Mouse (Mus musculus): ENCODE results near the gene Cwc22.

Cwc22 gene

DNA sequence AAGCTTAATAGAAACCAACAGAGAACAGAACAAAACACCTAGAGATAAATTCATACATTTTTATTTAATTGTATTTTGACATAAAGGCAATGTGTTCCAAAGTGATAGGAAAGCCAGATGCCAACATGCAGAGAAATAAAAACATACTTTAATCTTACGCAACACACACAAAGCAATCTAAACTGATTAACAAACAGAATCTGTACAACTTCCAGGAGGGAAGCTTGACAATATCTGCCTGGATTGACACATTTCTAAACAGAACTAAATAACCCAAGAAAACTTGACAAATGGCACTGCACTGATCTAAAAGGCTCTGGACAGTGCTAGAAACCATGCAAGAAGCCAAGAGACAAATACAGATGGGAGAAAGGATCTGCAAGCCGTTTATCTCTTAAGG is 20.2 kb downstream of the Cwc22 start:
- DNase-seq (ENCODE audit: extremely low read depth, low read depth, low spot score): no peak

DNA sequence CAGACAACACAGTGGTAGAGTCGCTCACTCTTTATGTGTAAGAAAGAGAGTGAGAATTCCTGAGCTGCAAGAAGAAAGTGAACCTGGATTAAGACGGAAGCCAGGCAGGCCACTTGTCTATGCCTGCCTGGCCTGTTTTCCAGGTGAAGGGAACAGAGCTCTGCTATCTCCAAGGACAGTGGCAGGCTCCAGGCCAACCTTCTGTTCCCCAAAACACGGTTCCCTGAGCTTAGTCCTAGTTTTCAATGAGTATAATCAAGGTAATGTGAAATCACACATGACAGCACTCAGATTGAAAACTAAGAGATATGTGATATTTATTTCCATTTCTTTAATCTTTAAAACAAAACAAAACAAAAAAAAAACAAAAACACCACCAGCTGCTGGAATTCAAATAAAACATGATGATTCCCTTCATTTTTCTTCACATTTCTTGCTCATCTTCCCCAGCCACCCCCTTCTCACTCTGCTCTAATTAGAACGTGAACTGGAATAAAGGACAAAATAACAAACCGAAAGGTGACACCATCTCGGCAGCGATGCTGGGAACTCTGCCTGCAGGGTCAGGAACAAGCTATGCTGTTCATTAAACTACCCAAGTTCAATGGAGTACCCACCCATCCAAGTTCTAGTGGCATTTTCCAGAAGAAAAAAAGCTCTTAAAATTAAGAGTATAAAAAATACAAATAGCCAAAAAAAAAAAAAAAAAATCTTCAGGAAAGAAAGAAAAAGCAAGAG is 20.8 kb downstream of the Cwc22 start:
- no peak for DNase-seq (ENCODE audit: extremely low read depth, low read depth, low spot score)

DNA sequence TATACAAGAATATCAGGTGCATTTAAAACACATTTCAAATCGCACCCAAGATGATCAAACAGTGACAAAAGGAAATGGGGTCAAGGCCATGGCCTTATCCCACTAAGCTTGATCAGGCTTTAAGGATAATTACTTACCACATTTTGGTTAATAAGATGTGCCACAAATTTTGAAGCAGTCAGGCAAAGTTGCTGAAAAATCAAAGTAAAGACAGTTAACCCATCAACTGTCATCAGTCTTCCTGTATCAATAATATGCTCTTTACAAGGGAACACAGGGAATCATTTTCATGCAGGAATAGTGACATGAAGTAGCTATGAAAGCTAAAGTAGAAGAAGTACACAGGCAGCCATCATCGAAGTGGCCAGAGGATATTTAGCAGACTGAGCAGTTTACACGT is 22.2 kb downstream of the Cwc22 start:
- DNase-seq (ENCODE audit: extremely low read depth, low read depth, low spot score): no peak

DNA sequence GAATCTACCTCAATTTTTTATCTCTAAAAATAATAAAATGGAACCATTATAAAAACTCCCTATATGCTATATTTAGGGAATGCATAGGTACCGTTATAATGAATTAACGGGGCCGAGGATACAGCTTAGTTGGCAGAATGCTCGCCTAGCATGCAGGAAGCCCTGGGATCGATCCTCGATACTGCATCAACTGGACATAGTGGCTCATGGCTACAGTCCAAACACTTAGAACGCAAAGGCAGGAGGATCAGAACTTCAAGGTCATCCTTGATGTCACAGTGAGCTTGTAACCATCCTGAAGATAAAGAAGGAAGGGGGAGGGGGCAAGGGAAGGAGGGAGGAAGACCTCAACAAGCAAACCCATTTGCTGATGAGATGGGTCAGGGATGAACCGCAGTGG is 23.0 kb downstream of the Cwc22 start:
- no peak for DNase-seq (ENCODE audit: extremely low read depth, low read depth, low spot score)

DNA sequence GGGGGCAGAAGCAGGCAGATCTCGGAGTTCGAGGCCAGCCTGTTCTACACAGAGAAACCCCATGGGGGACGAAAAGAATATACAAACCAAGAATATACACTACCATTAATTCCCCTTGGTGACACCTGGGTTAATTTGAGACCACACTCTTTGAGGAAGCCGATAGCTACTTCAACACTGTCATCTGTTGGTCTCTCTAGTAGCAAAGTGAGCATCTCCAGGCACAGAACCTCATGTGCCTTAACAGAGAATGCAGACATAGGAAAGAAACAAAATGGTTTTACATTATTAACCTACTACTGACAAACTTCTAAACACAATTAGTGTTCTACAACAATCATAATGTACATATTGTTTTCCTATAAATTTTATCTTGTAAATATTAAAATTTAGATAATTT is 24.9 kb downstream of the Cwc22 start:
- no peak for DNase-seq (ENCODE audit: extremely low read depth, low read depth, low spot score)

DNA sequence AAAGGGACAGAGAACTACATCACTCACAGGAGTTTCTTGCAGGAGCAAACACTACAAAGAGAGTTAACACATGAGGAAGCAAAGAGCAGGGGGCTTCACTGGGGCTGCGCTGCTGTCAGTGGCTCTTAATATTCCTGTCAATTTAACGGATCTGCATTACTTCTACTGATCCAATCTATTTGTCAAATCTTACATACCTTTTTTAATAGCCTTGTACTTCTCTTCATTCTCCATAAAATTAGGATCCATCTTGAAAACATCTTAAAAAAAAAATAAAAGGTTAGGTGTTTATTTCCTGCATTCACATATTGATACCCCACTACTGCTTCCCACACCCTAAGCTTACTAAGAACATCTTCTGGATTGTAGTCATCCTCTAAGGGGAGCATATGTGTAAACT is 25.6 kb downstream of the Cwc22 start:
- DNase-seq (ENCODE audit: extremely low read depth, low read depth, low spot score): no peak

DNA sequence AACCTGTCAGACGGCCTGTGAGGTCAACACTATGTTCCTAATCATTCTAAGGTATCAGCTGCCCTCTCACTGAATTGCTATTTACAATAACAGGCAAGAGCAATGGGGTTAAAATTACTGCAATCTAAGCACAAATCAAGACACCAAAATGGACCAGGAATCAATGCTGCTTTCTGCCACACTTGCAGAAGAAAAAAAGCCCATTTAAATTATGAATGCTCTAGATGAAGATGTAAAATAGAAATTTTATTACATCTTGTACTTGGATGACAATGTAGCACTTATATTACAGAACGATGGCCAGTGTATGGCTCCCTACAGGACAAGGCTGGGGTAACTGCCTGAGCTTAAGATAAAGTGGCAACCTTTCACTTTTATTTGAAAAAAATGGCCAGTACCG is 27.7 kb downstream of the Cwc22 start:
- DNase-seq (ENCODE audit: extremely low read depth, low read depth, low spot score): no peak

DNA sequence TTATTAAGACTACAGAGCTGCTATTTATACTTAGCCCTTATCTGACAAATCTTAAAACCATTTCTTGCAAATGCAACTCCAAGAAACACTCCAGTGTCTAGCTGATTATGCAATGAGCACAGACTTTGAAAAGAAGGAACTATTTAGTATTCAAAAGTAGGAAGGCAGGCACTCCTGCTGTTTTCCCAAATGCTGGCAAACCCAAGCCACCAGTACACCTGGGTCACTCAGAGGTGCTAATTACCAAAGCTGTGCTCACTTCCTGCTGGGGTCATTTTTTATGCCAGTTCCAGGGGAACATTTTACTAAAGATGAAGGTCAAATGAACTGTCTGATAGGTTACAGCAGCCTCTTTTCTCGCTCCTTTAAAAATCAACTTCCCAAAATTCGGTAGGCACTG is 28.2 kb downstream of the Cwc22 start:
- no peak for DNase-seq (ENCODE audit: extremely low read depth, low read depth, low spot score)

DNA sequence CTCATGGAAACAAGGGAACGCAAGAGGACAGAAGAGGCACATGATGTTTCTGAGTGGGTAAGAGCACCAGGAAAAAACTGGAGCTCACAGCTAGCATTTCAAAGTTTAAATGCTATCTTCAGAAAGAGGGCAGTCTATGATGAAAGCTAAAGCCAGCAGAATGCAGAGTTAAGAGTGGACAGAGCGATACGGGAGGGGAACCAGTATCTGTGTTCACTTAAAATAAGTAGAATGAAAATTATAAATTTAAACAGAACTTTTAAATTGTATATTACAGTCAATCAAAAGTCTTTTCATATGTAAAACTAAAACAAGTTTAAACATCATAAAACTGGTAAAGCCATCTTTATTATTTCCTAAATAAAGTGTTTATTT is 28.8 kb downstream of the Cwc22 start:
- no peak for DNase-seq (ENCODE audit: extremely low read depth, low read depth, low spot score)

DNA sequence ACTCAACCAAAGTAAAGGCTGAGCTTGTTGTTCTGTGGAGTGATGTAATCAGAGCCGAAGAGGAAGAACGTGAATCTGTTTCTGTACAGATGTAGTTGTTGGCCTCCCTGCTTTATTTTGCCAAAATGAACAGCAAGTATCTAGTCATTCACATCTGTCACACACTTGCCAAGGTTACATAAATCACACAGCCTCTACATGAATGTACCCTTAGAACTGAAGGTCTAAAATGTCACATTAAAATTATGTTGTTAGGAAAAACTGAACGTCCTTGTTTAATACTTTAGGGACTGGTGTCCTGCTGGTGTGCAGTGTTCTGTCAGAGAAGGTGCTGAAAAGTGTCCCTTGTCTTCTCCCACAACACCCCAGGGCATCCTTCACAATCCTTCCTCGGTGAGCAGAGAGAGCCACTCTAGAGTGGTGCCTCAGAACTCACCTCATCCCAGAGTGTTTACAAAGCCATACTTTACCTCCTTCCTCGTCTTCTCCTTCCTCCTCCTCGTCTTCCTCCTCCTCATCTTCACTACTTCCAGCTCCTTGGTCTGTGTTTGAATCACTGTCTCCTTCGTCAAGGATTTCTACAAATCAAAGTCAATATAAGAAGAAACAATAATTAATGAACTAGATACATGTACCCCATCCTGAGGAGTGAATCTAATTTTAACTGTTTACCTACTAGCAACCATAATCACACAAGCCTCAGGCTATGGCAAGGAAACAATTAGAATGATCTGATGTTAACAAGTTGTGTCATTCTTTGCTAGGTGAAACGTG is 29.4 kb downstream of the Cwc22 start:
- DNase-seq (ENCODE audit: extremely low read depth, low read depth, low spot score): no peak

DNA sequence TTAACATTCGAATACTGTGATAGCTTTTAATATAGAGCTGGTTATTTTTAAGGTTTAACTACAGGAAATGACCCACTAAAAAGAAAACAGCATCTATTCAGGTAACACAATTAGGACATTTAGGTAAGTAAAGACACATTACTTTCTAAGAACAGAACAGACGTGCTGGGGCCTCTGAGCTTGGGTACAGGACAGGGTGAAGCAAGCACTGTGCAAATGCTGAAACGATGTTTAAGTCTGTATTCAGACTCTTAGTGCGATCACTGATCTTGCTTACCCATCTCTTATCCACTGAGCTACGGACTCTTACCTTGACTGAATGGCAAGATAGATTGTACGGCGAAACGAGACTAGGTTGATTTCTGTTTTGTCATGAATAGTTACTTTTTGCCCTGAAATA is 31.0 kb downstream of the Cwc22 start:
- DNase-seq (ENCODE audit: extremely low read depth, low read depth, low spot score): no peak

DNA sequence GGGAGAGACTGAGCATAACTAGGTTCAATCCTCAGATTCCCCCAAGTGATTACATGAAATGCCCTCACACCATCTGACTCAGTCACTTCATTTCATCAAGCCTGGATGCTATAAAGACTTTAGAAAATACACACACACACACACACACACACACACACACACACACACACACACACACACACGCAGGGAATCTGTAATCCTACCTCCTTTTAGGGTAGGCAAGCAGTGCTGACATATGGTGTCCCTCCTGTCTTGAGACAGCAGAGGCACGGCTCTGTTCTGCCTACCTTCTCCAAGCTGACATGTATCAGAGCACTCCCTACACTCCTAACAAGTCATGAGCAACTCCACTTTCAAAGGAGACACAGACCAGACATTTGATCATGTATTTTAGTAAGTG is 32.5 kb downstream of the Cwc22 start:
- no peak for DNase-seq (ENCODE audit: extremely low read depth, low read depth, low spot score)

DNA sequence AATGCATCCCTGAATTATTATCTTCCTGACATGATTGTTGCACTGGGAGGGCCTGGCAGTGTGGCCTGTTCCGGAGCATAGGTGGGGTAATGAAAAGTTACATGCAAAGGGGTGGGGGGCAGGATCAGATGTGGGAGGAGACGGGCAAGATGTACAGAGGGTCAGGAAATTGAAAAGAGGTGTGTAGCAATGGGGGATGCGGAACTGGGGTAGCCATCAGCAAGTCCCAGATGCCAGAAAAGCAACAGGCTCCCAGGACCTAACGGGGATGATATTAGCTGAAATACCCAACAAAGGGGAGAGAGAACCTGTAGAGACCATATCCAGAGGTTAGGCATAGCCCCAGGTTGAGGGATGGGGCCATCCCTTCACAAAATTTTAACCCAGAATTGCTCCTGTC is 34.0 kb downstream of the Cwc22 start:
- no peak for DNase-seq (ENCODE audit: extremely low read depth, low read depth, low spot score)

DNA sequence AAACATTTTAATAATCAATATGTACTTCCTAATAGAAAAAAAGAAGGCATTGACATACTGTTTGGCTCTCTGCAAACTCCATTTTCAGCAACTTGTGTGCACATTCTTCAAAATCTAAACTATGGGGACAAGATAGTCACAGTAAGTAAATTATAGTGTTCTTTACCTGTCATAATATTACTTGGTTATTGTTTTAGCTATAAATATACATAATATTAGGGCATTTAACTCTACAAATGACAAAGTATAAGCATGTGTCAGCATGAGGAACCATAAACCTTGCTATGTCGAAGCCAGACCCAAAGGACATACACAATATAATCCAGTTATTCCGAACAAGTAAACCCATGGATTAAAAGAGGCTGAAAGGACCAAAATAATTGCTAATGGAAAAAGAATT is 34.7 kb downstream of the Cwc22 start:
- DNase-seq (ENCODE audit: extremely low read depth, low read depth, low spot score): no peak

DNA sequence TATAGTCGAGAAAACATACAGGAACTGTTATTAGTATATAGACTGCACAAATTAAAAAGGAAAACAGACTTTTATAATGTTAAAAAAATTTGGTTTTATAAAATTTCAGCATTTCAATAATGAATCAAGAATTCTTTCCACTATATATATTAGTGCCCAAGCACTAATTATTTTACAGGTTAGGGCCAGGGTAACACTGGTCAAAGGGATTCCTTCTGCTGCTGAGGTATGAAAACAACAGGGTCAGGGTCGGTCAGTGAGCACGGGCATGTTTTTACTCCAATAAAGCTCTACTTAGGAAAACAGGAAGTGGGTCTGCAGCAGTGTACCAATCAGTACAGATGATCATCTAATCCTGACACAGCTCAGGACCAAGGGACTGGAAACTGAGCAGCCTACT is 36.0 kb downstream of the Cwc22 start:
- no peak for DNase-seq (ENCODE audit: extremely low read depth, low read depth, low spot score)

DNA sequence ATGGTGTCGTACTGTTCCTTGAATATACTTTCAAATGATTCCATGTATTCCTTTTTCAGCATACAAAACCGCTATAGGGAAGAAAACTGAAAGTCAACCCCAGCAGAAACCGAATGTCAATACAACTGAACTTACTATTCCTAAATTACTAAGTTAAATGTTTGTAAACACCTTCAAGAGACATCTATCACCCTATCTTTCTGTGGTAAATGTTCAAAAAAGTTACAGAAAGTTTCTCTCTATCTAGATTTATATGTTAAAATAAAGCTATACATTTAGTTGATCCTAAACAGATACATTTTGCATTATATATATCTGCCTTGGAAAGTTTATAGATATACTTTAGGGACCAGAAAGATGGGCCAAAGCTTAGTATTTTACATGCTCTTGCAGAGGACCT is 39.0 kb downstream of the Cwc22 start:
- no peak for DNase-seq (ENCODE audit: extremely low read depth, low read depth, low spot score)

DNA sequence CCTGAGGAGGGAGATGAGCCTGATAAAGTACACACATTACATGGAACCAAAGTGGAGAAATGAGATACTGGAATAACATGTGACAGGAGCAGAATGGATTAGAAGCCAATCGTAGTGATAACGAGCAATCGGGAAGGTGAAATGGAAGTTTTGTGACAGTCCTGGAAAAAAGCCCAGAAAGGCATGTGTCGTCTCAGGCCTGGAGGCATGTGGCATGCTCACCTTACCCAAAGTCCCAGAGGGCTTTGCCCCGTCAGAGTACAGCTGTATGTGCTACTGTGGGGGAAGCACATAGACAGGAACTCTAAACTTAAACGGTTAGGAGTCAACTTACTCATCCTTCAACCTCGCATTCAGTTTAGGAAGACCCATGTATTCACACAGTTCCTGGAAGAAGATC is 41.2 kb downstream of the Cwc22 start:
- no peak for DNase-seq (ENCODE audit: extremely low read depth, low read depth, low spot score)

DNA sequence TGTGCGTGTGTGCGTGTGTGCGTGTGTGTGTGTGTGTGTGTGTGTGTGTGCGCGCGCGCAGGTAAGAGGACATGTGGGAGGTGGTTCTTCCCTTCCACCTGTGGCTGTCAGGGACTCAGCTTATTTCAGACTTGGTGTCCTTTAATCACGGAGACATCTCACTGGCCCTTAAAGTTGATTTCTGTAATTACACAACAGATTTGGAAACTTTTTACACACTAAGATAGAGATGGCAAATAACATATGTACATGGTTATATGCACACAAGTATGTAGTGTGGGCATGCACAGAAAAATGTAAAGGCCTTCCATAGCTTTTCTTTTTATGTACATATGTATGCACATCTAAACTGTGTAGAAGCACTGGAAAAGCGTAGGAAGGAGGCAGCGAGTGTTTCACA is 41.7 kb downstream of the Cwc22 start:
- no peak for DNase-seq (ENCODE audit: extremely low read depth, low read depth, low spot score)

DNA sequence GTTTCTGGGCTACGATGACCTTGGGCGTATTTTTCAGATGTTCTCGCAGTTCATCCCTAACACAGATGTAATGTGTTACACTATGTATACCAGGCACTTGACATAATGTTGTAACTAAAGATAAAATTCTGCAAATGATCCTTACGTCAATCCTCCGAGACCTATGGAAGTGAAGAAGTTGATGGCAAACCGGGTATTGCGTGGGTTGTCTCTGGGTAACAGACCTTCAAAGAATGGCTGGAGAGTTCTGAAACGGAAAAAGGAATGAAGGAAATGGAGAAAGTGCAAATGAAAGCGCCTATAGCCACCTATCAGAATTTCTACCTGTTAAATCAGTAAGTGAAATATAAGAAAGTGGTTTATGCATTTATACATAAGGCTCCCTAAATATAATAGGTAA is 42.2 kb downstream of the Cwc22 start:
- DNase-seq (ENCODE audit: extremely low read depth, low read depth, low spot score): no peak

DNA sequence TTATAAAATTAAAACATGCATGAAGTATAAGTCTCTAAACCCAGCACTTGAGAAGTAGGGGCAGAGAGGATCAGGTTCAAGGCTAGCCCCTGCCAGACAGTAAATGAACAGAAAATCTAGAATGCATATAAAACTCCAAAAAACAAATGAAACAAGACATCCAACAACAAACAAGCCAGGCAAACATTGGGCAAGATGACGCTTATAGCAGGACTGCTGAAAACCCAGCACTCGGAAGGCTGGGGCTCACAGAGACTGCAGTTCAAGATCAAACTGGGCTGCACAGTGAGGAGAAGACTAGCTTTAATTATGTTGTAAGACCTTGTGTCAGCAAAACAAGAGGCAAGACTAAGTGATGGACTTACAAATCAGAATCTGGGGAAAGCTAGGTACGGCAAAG is 43.1 kb downstream of the Cwc22 start:
- DNase-seq (ENCODE audit: extremely low read depth, low read depth, low spot score): no peak

DNA sequence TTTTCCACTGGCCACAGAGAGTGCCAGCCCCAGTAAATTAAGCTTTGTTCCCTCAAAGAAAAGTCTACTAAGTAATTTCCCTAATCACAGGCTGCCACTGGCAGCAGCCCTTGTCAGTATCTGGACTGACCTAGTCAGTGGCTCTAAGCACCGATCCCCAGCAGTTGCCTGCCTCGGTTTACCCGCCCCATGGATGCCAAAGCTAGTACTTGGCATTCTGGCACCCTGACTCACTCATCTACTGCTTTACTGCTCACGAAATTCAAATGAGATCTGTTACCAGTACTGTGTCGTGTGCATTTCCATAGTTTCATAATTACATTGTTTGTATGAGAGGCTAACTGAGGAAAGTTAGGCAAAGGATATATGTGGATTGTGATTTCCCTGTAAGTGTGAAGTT is 44.9 kb downstream of the Cwc22 start:
- DNase-seq (ENCODE audit: extremely low read depth, low read depth, low spot score): no peak

DNA sequence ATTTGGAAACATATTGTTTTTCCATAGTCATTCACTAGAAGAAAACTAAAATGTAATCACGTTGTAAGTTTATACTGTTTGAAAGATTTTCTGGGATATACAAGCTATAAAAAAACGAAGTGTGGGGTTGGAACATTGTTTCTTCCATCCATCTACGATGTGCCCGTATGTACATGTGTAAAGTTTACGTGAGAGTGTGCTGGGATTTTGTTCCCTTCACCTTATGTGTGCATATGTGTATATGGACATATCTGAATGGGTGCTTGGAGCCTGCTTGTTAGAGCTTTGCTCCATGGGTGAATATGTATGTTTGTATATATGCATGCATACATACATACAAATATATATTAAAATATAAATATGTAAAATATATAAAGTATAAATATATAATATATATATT is 45.4 kb downstream of the Cwc22 start:
- DNase-seq (ENCODE audit: extremely low read depth, low read depth, low spot score): no peak

DNA sequence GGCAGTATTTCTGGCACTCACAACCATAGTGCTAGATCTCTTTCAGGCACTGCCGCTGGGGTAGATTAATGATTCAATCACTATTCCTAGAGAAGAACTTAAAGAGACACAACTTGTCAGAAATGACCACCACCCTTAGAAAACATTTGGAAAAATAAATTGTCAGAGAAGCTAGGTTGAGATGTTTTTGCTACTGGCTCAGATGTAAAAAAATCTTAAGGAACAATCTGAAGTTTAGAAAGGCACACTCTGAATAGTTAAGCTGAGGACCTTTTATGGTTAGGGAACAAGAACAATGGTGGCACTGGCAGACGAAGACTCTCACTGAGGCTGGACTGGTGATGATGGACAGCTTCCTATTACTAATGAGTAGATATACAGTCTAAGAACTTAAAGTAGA is 46.1 kb downstream of the Cwc22 start:
- DNase-seq (ENCODE audit: extremely low read depth, low read depth, low spot score): no peak
